Mouse (Mus musculus) liver, embryonic 12.5 days (tissue): ENCODE results near the gene Kctd20. TPM values are rescaled to one million over a fixed set of nuclear protein-coding genes. Genes with fewer than 3 reads are reported as not detected.

Experiments used
- ATAC-seq: fragments of 200-750 bp; cut with Nextera tagmentation; 2 replicates; pipeline ENCODE4 v1.8.0; 2017; ENCODE audit warnings: moderate number of reproducible peaks, mild to moderate bottlenecking, moderate library complexity
- H3K27ac ChIP-seq: fragments of 300-500 bp; sonication (generic); 2 replicates; pipeline ENCODE4 v1.5.1; 2016; ENCODE audit warnings: mild to moderate bottlenecking
- H3K27me3 ChIP-seq: fragments of 300-500 bp; sonication (generic); replicated peaks from 2 replicates; pipeline ENCODE4 v1.6.1; 2016; ENCODE audit warnings: mild to moderate bottlenecking, moderate library complexity
- H3K36me3 ChIP-seq: fragments of 300-500 bp; sonication (generic); 2 replicates; pipeline ENCODE4 v1.6.1; 2016; ENCODE audit warnings: mild to moderate bottlenecking, moderate library complexity
- H3K4me1 ChIP-seq: fragments of 300-500 bp; sonication (generic); 2 replicates; pipeline ENCODE4 v1.6.1; 2016
- H3K4me2 ChIP-seq: fragments of 300-500 bp; sonication (generic); 2 replicates; pipeline ENCODE4 v1.6.1; 2016; ENCODE audit warnings: mild to moderate bottlenecking, moderate library complexity
- H3K4me3 ChIP-seq: fragments of 300-500 bp; sonication (generic); 2 replicates; pipeline ENCODE4 v1.5.1; 2016; ENCODE audit warnings: mild to moderate bottlenecking, moderate library complexity
- H3K9ac ChIP-seq: fragments of 300-500 bp; sonication (generic); 2 replicates; pipeline ENCODE4 v1.6.1; 2016; ENCODE audit warnings: mild to moderate bottlenecking, moderate library complexity
- H3K9me3 ChIP-seq: fragments of 300-500 bp; sonication (generic); replicated peaks from 2 replicates; pipeline ENCODE4 v1.6.1; 2016; ENCODE audit warnings: mild to moderate bottlenecking, moderate library complexity
- WGBS: fragments of 180-500 bp; shearing (Covaris S2); methylation state at CpG from one replicate; pipeline ENCODE4 v1.1.7; 2016; ENCODE audit not compliant: insufficient replicate concordance; 5-methylcytosine and 5-hydroxymethylcytosine counted together
- polyA plus RNA-seq: library from polyadenylated mRNA; unstranded; fragments of >200 nt; fragmentation: Nextera tagmentation; extraction: Ambion mirVana; gene quantifications from 2 replicates; pipeline ENCODE4 v1.2.1, GENCODE M21; 2016

Kctd20 gene
- polyA plus RNA-seq, 1 experiment from 2014 or later: 87.0 TPM

GRCm38 (mm10) chr17:28960597-28960996, 8.8 kb downstream of the Kctd20 start:
- no peaks in the 10 kb centered on the region; the same call in 1 of the 2 replicates for H3K9me3 ChIP-seq
- no peak overlapping the region for H3K9ac ChIP-seq
- no peaks in the 10 kb centered on the region for H3K27me3 ChIP-seq
- H3K27ac ChIP-seq: peak overlapping the region; percentile 47
- H3K4me3 ChIP-seq: no peak overlapping the region
- peaks cover 40% of the 10 kb centered on the region for H3K4me1 ChIP-seq
- peaks cover 96% of the 10 kb centered on the region for H3K36me3 ChIP-seq
- no peak for ATAC-seq
- no peak overlapping the region for H3K4me2 ChIP-seq
- 56% methylated on average over 10 of the region's 10 CpGs for WGBS

GRCm38 (mm10) chr17:28961596-28961995, 9.8 kb downstream of the Kctd20 start:
- no peaks in the 10 kb centered on the region for H3K27me3 ChIP-seq

GRCm38 (mm10) chr17:28967021-28967610, 15.4 kb downstream of the Kctd20 start:
- Histone ChIP-seq H3K9ac (no peak overlapping the region), H3K4me1 (peaks cover 25% of the 10 kb centered on the region), H3K4me3 (no peak overlapping the region), H3K27ac (no peak overlapping the region), H3K27me3 (no peaks in the 10 kb centered on the region), H3K9me3 (no peaks in the 10 kb centered on the region), H3K36me3 (peaks cover 100% of the 10 kb centered on the region), H3K4me2 (no peak overlapping the region)
- WGBS: 51% methylated on average over 11 of the region's 11 CpGs
- ATAC-seq: no peak

More at GRCm38 (mm10) chr17:28961596-28961995, 9.8 kb downstream of the Kctd20 start:
- H3K4me1 ChIP-seq: peaks cover 40% of the 10 kb centered on the region
- no peaks in the 10 kb centered on the region for H3K9me3 ChIP-seq
- H3K4me2 ChIP-seq: no peak overlapping the region
- H3K4me3 ChIP-seq: no peak overlapping the region
- 85% methylated on average over 10 of the region's 10 CpGs for WGBS
- H3K36me3 ChIP-seq: peaks cover 96% of the 10 kb centered on the region
- H3K9ac ChIP-seq: no peak overlapping the region
- ATAC-seq: no peak
- peak overlapping the region; percentile 27 for H3K27ac ChIP-seq

DNA sequence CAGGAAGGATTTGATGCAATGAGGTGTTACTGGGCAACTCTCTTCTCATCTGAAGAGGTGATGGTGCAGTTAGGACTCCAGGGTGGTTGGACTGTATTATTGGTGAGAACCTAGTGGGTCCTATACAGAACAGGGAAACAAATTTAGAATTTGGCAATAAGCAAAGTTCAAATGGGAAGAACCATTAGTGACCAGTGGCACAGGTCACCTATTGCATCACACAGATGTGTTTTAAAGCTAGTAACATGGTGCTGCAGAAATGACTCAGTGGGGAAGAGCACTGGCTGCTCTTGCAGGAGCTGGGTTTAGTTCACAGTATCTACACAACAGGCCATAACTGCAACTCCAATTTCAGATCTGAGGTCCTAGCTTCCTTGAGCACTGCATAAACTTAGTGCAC, 18.4 kb downstream of the Kctd20 start:
- Histone ChIP-seq H3K4me3 (no peak overlapping the region), H3K4me1 (peaks cover 22% of the 10 kb centered on the region), H3K27me3 (no peaks in the 10 kb centered on the region), H3K9me3 (no peaks in the 10 kb centered on the region), H3K27ac (no peak overlapping the region), H3K4me2 (no peak overlapping the region), H3K9ac (no peak overlapping the region), H3K36me3 (peaks cover 100% of the 10 kb centered on the region)
- peak; percentile 40; the same call in 1 of the 2 replicates for ATAC-seq

- H3K27me3 ChIP-seq: no peaks in the 10 kb centered on the region
- H3K4me1 ChIP-seq: 0 out of 2 replicates have a peak, but pooled peaks cover 3% of the 10 kb centered on the region
- no peaks in the 10 kb centered on the region for H3K9me3 ChIP-seq
- H3K4me3 ChIP-seq: no peak overlapping the region
- H3K4me2 ChIP-seq: no peak overlapping the region
- 88% methylated on average over 4 of the region's 4 CpGs for WGBS
- 0 out of 2 replicates have a peak overlapping the region, but pooled peaks have one; percentile 17 for H3K27ac ChIP-seq
- peaks cover 88% of the 10 kb centered on the region for H3K36me3 ChIP-seq
- no peak overlapping the region for H3K9ac ChIP-seq
- ATAC-seq: no peak
Measured at GRCm38 (mm10) chr17:28979091-28979490, 27.3 kb downstream of the Kctd20 start.

GRCm38 (mm10) chr17:28981081-28981480, 29.3 kb downstream of the Kctd20 start:
- Histone ChIP-seq H3K4me2 (no peak overlapping the region), H3K27ac (0 out of 2 replicates have a peak overlapping the region, but pooled peaks have one; percentile 27), H3K9me3 (no peaks in the 10 kb centered on the region), H3K4me1 (0 out of 2 replicates have a peak, but pooled peaks cover 3% of the 10 kb centered on the region), H3K36me3 (peaks cover 87% of the 10 kb centered on the region), H3K27me3 (no peaks in the 10 kb centered on the region), H3K4me3 (no peak overlapping the region), H3K9ac (no peak overlapping the region)
- WGBS: 86% methylated on average over 4 of the region's 4 CpGs
- ATAC-seq: no peak

- Histone ChIP-seq H3K4me1 (0 out of 2 replicates have a peak, but pooled peaks cover 3% of the 10 kb centered on the region), H3K36me3 (peaks cover 89% of the 10 kb centered on the region), H3K9me3 (no peaks in the 10 kb centered on the region), H3K4me3 (no peak overlapping the region), H3K27me3 (no peaks in the 10 kb centered on the region), H3K9ac (no peak overlapping the region), H3K4me2 (no peak overlapping the region), H3K27ac (no peak overlapping the region)
- 57% methylated on average over 4 of the region's 4 CpGs for WGBS
- no peak for ATAC-seq
Measured at GRCm38 (mm10) chr17:28982591-28982990, 30.8 kb downstream of the Kctd20 start.

DNA sequence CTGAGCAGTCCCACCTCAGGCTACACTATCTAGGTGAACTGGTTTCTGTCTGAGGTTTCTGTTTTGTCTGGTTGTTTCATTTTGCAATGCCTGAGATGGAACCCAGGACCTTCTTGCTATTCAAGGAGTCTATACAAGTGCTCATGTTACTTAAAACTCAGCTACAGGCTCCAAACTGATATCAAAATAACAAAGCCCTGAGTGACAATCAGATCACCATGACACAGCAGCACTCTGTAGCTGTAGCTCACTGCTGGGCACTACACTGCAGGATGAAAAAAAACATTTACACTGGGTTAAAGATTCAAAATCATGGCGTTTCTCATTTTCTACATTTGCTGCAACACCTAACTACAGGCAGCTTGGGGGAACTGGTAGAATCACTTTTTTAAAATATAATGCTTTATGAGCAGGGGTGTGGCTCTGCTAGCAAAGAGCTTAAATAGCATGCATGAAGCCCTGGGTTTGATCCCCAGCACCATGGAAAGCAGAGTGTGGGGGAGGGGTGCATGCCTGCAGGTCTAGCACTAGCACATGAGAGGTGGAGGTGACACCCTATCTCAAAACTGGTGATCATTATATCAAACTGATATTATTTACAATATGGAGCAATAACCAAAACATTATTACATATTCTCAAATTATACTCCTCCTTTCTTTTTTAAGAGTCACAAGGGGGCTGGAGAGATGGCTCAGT, 33.1 kb downstream of the Kctd20 start:
- no peak for ATAC-seq
- H3K27ac ChIP-seq: no peak overlapping the region
- no peak overlapping the region for H3K9ac ChIP-seq
- no peaks in the 10 kb centered on the region for H3K9me3 ChIP-seq
- WGBS: 91% methylated on average over 1 of the region's 1 CpGs
- H3K27me3 ChIP-seq: no peaks in the 10 kb centered on the region
- 0 out of 2 replicates have a peak, but pooled peaks cover 3% of the 10 kb centered on the region for H3K4me1 ChIP-seq
- H3K36me3 ChIP-seq: peaks cover 91% of the 10 kb centered on the region
- no peak overlapping the region for H3K4me3 ChIP-seq
- no peak overlapping the region for H3K4me2 ChIP-seq

DNA sequence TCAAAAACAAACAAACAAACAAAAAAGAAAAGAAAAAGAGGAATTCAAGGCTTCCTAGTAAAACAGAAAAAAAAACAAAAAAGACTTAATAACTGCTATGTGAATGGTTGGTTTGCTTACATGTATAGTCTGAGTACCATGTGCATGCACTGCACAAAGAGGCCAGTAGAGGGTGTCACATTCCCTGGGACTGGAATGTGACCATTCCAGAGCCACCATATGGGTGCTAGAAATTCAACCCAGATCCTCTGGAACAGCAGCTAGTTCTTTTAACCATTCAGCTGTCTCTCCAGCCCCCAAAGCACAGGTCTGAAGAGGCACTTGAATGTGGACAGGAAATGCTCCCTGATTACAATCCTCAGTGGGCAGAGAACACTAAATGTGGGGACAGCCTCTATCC, 35.1 kb downstream of the Kctd20 start:
- H3K9ac ChIP-seq: no peak overlapping the region
- H3K27me3 ChIP-seq: no peaks in the 10 kb centered on the region
- no peak for ATAC-seq
- H3K4me3 ChIP-seq: no peak overlapping the region
- H3K36me3 ChIP-seq: peaks cover 96% of the 10 kb centered on the region
- H3K4me1 ChIP-seq: peaks cover 8% of the 10 kb centered on the region; the same call in 1 of the 2 replicates
- H3K4me2 ChIP-seq: no peak overlapping the region
- no peaks in the 10 kb centered on the region for H3K9me3 ChIP-seq
- no peak overlapping the region for H3K27ac ChIP-seq

- Histone ChIP-seq H3K36me3 (peaks cover 93% of the 10 kb centered on the region), H3K4me3 (no peak overlapping the region), H3K27ac (no peak overlapping the region), H3K9ac (no peak overlapping the region), H3K27me3 (no peaks in the 10 kb centered on the region), H3K9me3 (no peaks in the 10 kb centered on the region), H3K4me1 (peaks cover 9% of the 10 kb centered on the region; the same call in 1 of the 2 replicates), H3K4me2 (no peak overlapping the region)
- ATAC-seq: no peak
- 46% methylated on average over 4 of the region's 4 CpGs for WGBS
Measured at GRCm38 (mm10) chr17:28987713-28988112, 36.0 kb downstream of the Kctd20 start.

DNA sequence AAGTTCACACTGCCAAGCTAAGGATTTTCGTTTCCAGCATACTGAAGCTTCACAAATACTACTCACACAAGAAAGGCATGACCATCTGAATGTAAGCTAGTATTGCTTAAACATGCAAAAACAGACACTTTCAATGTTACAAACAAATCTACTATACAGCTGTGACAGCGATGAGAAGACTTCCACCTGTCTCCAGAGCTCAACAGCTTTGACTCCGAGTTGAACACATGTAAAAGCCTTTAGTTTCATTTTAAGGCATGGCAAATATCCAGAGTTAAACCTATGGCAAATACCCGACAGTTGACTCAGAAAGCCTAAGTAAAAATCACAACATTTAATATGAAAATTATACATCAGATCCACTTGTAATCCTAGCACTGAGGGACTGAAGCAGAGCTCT, 36.5 kb downstream of the Kctd20 start:
- Histone ChIP-seq H3K27ac (no peak overlapping the region), H3K9me3 (no peaks in the 10 kb centered on the region), H3K27me3 (no peaks in the 10 kb centered on the region), H3K4me1 (peaks cover 6% of the 10 kb centered on the region; the same call in 1 of the 2 replicates), H3K4me3 (no peak overlapping the region), H3K36me3 (peaks cover 87% of the 10 kb centered on the region), H3K9ac (no peak overlapping the region), H3K4me2 (no peak overlapping the region)
- no peak for ATAC-seq
- WGBS: 81% methylated on average over 4 of the region's 4 CpGs

DNA sequence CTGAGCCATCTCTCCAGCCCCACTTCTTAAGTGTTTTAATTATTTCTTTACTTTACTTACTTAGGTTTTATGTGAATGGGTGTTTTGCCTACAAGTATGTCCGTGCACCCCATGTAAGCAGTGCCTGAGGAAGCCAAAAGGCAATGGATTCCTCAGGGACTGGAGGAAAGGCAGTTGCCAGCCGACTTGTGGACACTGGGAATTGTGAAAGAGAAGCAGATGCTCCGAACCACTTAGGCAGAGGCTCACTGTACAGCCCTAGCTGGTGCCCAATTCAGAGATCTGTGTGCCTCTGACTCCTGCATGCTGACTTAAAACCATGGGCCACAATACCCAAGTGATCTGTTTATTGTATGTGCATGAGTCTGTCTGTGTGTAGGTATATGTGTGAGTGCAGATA, 37.2 kb downstream of the Kctd20 start:
- WGBS: 79% methylated on average over 3 of the region's 3 CpGs
- no peak overlapping the region for H3K27ac ChIP-seq
- H3K27me3 ChIP-seq: no peaks in the 10 kb centered on the region
- H3K4me1 ChIP-seq: peaks cover 6% of the 10 kb centered on the region; the same call in 1 of the 2 replicates
- no peaks in the 10 kb centered on the region for H3K9me3 ChIP-seq
- no peak overlapping the region for H3K9ac ChIP-seq
- H3K4me3 ChIP-seq: no peak overlapping the region
- H3K36me3 ChIP-seq: peaks cover 82% of the 10 kb centered on the region
- no peak for ATAC-seq
- no peak overlapping the region for H3K4me2 ChIP-seq
